Mouse (Mus musculus): ENCODE data around the gene Clpb. TPM values are rescaled to one million over a fixed set of nuclear protein-coding genes. Genes with fewer than 3 reads are reported as not detected.

Clpb gene
- polyA plus RNA-seq, 1 experiment from 2014 or later: 51.4 TPM

DNA sequence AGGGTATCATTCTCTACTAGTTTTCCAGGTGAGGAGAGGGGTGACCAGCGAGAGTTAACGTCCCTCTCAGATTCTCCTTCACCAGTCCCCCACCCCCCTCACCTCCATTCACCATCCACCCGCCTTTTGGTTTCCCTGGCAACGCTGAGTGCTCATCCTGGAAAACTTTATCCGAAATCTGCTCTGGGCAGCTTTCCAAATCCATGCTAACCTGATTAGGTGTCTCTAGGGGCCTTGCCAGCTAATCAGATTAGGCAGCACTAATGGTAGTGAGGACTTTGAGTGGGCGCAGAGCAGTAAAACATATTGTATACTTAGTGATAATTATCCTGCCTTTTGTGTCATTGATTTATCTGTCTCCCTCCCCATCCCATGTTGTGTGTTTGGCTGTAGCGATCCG lies 109.3 kb downstream of the Clpb start:
- no peaks in the 10 kb centered on the region for H3K27me3 ChIP-seq (replicated peaks)
- no peak overlapping the region for H3K9ac ChIP-seq
- WGBS: 42% methylated on average over 8 of the region's 8 CpGs
- H3K4me3 ChIP-seq (replicated peaks): no peak overlapping the region
- H3K36me3 ChIP-seq: no peaks in the 10 kb centered on the region; the same call in 1 of the 2 replicates
- H3K27ac ChIP-seq: no peak overlapping the region
- H3K4me1 ChIP-seq (replicated peaks): no peaks in the 10 kb centered on the region
- H3K4me2 ChIP-seq (replicated peaks): no peak overlapping the region
- no peaks in the 10 kb centered on the region for H3K9me3 ChIP-seq
- ATAC-seq: no peak

GRCm38 (mm10) chr7:101777053-101777452 lies 113.6 kb downstream of the Clpb start:
- Histone ChIP-seq H3K9ac (no peak overlapping the region), H3K4me1 (replicated peaks) (no peaks in the 10 kb centered on the region), H3K27ac (no peak overlapping the region), H3K9me3 (no peaks in the 10 kb centered on the region), H3K36me3 (no peaks in the 10 kb centered on the region; the same call in 1 of the 2 replicates), H3K27me3 (replicated peaks) (no peaks in the 10 kb centered on the region), H3K4me2 (replicated peaks) (no peak overlapping the region), H3K4me3 (replicated peaks) (no peak overlapping the region)
- no peak for ATAC-seq
- 94% methylated on average over 1 of the region's 1 CpGs for WGBS

DNA sequence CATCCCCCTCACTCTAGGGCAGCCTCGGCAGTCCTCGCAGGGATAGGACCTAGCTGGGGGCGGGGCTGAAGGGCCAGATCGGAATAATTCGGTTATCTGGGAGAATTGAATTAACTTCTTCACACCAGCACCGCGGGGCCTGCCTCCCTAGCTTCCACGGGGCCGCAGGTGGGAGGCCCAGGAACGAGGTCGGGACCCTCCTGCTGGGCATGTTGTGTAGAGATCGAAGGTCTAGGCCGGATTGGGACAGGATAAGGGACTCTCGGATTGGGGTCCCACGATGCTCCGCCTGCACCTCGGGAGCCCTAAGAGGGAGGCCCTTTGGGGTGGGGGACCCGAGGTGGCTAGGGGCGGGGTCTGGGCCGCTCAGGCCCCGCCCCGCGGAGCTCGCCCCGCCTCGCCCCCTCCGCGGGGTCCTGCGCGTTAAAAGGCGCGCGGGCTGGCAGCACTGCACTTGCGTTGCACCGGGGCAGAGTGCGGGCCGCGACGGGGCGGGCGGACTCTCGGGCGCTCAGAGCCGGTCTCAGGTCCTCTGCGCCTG lies 154.5 kb downstream of the Clpb start, which contains the start of gene Phox2a:
Gene Phox2a, plus strand, starts transcription at position 453 of the 541 bp plus-strand sequence.
- Histone ChIP-seq H3K4me3 (replicated peaks) (peak within 1 kb of the TSS; percentile 33), H3K27me3 (replicated peaks) (peaks cover 53% of the 10 kb centered on the region), H3K9ac (0 out of 2 replicates have a peak within 1 kb of the TSS, but pooled peaks have one; percentile 13), H3K36me3 (no peaks in the 10 kb centered on the region), H3K4me2 (replicated peaks) (peak within 1 kb of the TSS; percentile 60), H3K4me1 (replicated peaks) (peaks cover 26% of the 10 kb centered on the region), H3K27ac (no peak within 1 kb of the TSS), H3K9me3 (no peaks in the 10 kb centered on the region)
- ATAC-seq: peak; percentile 23; the same call in 1 of the 2 replicates
- WGBS: 1% methylated on average over 45 of the region's 45 CpGs

DNA sequence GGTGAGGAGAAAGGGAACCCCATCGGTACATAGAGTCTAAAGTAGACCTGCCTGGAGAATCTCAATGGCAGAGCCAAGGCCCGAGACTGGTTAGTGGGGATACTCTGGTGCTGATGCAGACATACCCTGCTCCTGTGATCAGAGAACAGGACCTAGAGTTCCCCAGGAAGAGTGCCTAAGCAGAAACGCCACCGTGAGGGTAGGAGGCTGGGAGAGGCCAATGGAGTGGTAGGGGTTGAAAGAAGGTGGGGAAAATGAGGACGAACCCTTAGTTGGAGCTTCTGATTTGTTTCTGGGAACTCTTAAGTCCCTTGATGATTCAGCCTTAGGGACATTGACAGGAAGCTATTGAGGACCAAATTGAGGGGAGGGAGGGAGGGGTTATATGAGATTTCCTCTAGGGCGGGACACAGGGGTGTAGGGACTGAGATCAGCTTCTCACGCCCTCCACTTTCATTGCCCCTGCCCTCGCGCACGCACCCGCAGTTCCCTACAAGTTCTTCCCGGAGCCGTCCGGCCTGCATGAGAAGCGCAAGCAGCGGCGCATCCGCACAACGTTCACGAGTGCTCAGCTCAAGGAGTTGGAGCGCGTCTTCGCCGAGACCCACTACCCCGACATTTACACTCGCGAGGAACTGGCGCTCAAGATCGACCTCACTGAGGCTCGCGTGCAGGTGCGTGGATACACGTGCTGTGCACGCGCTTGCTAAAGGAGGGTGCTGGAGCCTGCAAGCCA lies 157.0 kb downstream of the Clpb start:
- Histone ChIP-seq H3K9ac (no peak overlapping the region), H3K27ac (no peak overlapping the region), H3K4me2 (replicated peaks) (peak overlapping the region; percentile 95), H3K36me3 (peaks cover 13% of the 10 kb centered on the region), H3K27me3 (replicated peaks) (peaks cover 53% of the 10 kb centered on the region), H3K9me3 (no peaks in the 10 kb centered on the region), H3K4me1 (replicated peaks) (peaks cover 26% of the 10 kb centered on the region), H3K4me3 (replicated peaks) (peak overlapping the region; percentile 48)
- ATAC-seq: no peak
- 5% methylated on average over 35 of the region's 35 CpGs for WGBS

DNA sequence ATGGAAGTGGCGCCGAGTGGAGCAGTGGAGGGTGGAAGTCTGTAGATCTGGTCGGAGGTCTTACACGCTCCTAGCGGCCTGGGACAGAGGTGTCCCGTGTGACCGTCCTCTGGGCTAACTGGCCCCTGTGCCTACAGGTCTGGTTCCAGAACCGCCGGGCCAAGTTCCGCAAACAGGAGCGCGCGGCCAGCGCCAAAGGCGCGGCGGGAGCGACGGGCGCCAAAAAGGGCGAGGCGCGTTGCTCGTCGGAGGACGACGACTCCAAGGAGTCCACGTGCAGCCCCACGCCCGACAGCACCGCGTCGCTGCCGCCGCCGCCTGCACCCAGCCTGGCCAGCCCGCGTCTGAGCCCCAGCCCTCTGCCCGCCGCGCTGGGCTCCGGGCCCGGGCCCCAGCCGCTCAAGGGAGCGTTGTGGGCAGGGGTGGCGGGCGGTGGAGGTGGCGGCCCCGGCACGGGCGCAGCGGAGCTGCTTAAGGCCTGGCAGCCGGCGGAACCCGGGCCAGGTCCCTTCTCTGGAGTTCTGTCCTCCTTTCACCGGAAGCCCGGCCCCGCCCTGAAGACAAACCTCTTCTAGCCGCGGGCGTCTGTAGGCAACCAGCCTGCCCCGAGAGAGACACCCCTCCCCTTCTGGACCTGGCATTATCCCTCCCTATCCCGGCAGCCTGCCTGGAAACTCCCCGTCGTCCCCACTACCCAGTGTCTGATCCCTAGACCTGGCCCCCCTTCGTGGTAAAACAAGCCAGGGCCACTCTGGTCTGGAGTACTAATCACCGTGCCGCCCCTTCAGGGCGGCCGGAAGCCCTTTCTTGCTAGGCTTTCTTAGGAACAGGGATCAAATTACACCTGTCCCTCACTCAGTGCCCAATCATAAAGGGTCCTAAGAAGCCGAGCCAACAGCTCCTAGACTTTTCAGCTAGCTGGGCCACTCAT lies 158.4 kb downstream of the Clpb start:
- Histone ChIP-seq H3K4me2 (replicated peaks) (peak overlapping the region; percentile 95), H3K27me3 (replicated peaks) (peaks cover 50% of the 10 kb centered on the region), H3K4me1 (replicated peaks) (peaks cover 26% of the 10 kb centered on the region), H3K9me3 (no peaks in the 10 kb centered on the region), H3K4me3 (replicated peaks) (peak overlapping the region; percentile 48), H3K27ac (peak overlapping the region; percentile 45), H3K9ac (peak overlapping the region; percentile 58), H3K36me3 (peaks cover 24% of the 10 kb centered on the region)
- ATAC-seq: peak; percentile 69
- under 1% methylated on average over 71 of the region's 71 CpGs for WGBS

- Histone ChIP-seq H3K4me2 (replicated peaks) (no peak overlapping the region; the same call in 1 of the 2 replicates), H3K4me3 (replicated peaks) (no peak overlapping the region), H3K4me1 (replicated peaks) (peaks cover 22% of the 10 kb centered on the region), H3K27ac (no peak overlapping the region), H3K36me3 (peaks cover 35% of the 10 kb centered on the region), H3K27me3 (replicated peaks) (peaks cover 37% of the 10 kb centered on the region), H3K9me3 (no peaks in the 10 kb centered on the region), H3K9ac (no peak overlapping the region)
- peak; percentile 26 for ATAC-seq
- 46% methylated on average over 32 of the region's 32 CpGs for WGBS
Measured at GRCm38 (mm10) chr7:101822836-101823757, 159.7 kb downstream of the Clpb start.

DNA sequence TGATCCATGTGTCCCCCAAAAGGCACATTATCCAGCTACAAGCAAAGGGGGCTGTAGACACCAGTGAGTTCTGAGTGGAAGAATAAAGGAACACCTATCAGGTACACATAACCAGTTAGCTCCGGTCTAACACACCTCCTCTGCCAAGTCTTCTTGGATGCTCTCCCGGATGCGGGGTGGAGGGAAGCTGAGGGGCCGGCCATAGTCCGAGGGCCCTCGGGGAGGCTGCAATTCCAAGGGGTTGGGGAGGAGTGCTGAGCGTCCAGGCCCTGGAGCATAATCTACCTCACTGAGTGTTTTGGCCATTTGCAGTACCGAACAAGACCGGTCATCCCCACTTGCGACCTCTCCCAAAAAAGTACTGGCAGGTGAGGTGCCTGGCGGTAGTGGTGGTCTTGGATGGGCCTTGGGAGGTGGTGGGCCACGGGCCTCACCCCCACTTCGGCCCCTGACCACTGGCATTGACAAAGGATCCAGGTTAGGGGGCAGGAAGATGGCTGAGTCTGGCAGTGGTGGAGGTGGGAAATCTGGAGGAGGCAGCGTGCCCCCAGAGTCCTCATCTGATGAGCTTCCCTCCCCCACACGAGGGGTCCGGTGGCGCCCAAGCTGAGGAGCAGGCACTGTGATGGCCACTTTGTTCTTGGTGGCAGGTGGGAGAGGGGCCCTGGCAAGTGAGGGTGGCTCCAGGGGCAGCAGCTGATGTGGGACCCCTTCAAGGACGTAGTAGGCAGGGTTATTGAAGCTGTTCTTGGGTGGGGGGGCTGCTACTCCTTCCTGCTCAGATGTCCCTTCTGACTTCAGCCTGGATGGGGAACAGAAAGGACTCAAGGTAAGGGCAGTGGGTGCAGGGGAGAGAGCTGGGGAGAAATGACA lies 160.6 kb downstream of the Clpb start:
- H3K36me3 ChIP-seq: peaks cover 43% of the 10 kb centered on the region
- H3K4me3 ChIP-seq (replicated peaks): no peak overlapping the region
- H3K27me3 ChIP-seq (replicated peaks): peaks cover 29% of the 10 kb centered on the region

GRCm38 (mm10) chr7:101830373-101830772 lies 166.9 kb downstream of the Clpb start:
- Histone ChIP-seq H3K4me2 (replicated peaks) (no peak overlapping the region), H3K36me3 (peaks cover 72% of the 10 kb centered on the region), H3K27ac (no peak overlapping the region), H3K9ac (no peak overlapping the region), H3K4me1 (replicated peaks) (peaks cover 16% of the 10 kb centered on the region), H3K27me3 (replicated peaks) (no peaks in the 10 kb centered on the region), H3K9me3 (no peaks in the 10 kb centered on the region), H3K4me3 (replicated peaks) (no peak overlapping the region)
- WGBS: 89% methylated on average over 3 of the region's 3 CpGs
- ATAC-seq: no peak

More for the DNA sequence above, 160.6 kb downstream of the Clpb start:
- Histone ChIP-seq H3K4me1 (replicated peaks) (peaks cover 18% of the 10 kb centered on the region), H3K9me3 (no peaks in the 10 kb centered on the region), H3K4me2 (replicated peaks) (no peak overlapping the region), H3K27ac (no peak overlapping the region), H3K9ac (no peak overlapping the region)
- 86% methylated on average over 18 of the region's 18 CpGs for WGBS
- no peak for ATAC-seq

GRCm38 (mm10) chr7:101831437-101831836 lies 168.0 kb downstream of the Clpb start:
- no peak overlapping the region for H3K27ac ChIP-seq
- H3K4me1 ChIP-seq (replicated peaks): peaks cover 21% of the 10 kb centered on the region
- no peak overlapping the region for H3K4me3 ChIP-seq (replicated peaks)
- no peak for ATAC-seq
- no peaks in the 10 kb centered on the region for H3K9me3 ChIP-seq
- no peak overlapping the region for H3K9ac ChIP-seq
- no peaks in the 10 kb centered on the region for H3K27me3 ChIP-seq (replicated peaks)
- peaks cover 63% of the 10 kb centered on the region for H3K36me3 ChIP-seq
- H3K4me2 ChIP-seq (replicated peaks): no peak overlapping the region
- 93% methylated on average over 8 of the region's 8 CpGs for WGBS

DNA sequence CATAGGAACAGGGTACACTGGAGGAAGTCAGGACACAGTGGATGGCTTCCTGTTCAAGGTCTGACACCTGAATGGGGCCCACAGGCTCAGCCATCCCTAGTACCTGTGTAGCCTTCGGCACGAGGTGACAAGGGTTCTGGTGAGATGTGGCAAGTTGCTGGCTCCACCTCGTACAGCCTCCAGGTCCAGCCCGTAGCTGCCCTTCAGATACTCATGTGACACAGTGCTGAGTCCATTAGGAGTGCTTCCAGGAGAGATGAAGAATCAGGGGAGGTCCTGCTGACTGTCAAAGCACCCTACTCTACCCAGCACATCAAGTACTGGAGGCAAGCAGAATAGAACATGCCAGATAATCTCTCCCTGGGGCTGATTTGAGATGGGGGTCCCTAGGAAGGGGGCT lies 168.9 kb downstream of the Clpb start:
- WGBS: 90% methylated on average over 4 of the region's 4 CpGs
- no peak for ATAC-seq
- Histone ChIP-seq H3K4me1 (replicated peaks) (peaks cover 21% of the 10 kb centered on the region), H3K4me2 (replicated peaks) (no peak overlapping the region), H3K27ac (no peak overlapping the region), H3K9ac (no peak overlapping the region), H3K36me3 (peaks cover 57% of the 10 kb centered on the region), H3K27me3 (replicated peaks) (no peaks in the 10 kb centered on the region), H3K4me3 (replicated peaks) (no peak overlapping the region), H3K9me3 (no peaks in the 10 kb centered on the region)

GRCm38 (mm10) chr7:101833352-101833751 lies 169.9 kb downstream of the Clpb start:
- H3K9ac ChIP-seq: no peak overlapping the region
- no peaks in the 10 kb centered on the region for H3K9me3 ChIP-seq
- H3K4me1 ChIP-seq (replicated peaks): peaks cover 22% of the 10 kb centered on the region
- no peak overlapping the region for H3K27ac ChIP-seq
- peaks cover 48% of the 10 kb centered on the region for H3K36me3 ChIP-seq
- H3K4me3 ChIP-seq (replicated peaks): no peak overlapping the region
- H3K27me3 ChIP-seq (replicated peaks): no peaks in the 10 kb centered on the region
- ATAC-seq: no peak
- no peak overlapping the region for H3K4me2 ChIP-seq (replicated peaks)
- 67% methylated on average over 5 of the region's 5 CpGs for WGBS

Data from intestine, embryonic 15.5 days (tissue).